In the genomic region with DNA sequence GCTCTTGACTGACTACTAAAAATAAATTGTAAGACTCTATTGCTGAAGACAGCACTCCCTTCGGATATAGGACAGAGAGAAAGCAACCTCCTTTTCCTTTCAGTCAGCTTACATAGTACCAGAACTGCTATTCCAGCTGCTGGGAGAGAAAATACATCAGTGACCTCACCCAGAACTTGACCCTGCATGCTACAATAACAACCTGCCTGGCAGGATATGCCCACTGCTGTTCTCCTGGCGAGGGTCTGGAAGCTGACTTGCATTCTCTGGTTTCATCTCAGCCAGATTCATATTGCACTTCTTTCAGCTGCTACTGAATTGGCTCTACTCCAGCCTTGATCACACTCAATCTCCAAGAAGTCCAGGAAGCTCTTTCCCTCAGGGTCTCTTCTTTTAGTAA, we compare ENCODE assay signal across 24 mouse cellular contexts.
DNase-seq lines count a peak whose midpoint lies in the region; ATAC-seq lines count a peak whose summit lies in the region.
"Had no signal": no experiment of that assay in that cellular context is flagged by ENCODE, and none has a peak within 500 bp of the region (broad histone marks: within the 10 kb centered on the region; RNA-seq: fewer than 3 reads in every experiment).

No protein-coding gene starts in this region.

- no peaks in the 10 kb centered on the region for H3K36me3 ChIP-seq in heart, embryonic 14.5 days (ENCODE audit: control insufficient read depth, insufficient read depth, low read length)
- no peaks in the 10 kb centered on the region for H3K36me3 ChIP-seq in limb, embryonic 13.5 days
- H3K36me3 ChIP-seq in limb, embryonic 10.5 days: no peaks in the 10 kb centered on the region
- H3K36me3 ChIP-seq: embryonic facial prominence, embryonic 13.5 days; hindbrain, embryonic 13.5 days; lung, embryonic 15.5 days had no signal

- ATAC-seq in heart, embryonic 14.5 days (ENCODE audit: insufficient number of reproducible peaks, insufficient read depth, low FRiP score, low read depth): no peak
- ATAC-seq in limb, embryonic 13.5 days (ENCODE audit: low FRiP score, low read depth): peak; percentile 36; the same call in 1 of the 2 replicates
- no peak for ATAC-seq in cerebellum, adult (ENCODE audit: insufficient number of reproducible peaks, low FRiP score, low TSS enrichment)
- ATAC-seq: forebrain, embryonic 16.5 days; intestine, postnatal 0 days had no signal

- H3K27me3 ChIP-seq in heart, embryonic 14.5 days (ENCODE audit: control insufficient read depth, insufficient read depth, low read length): no peaks in the 10 kb centered on the region
- H3K27me3 ChIP-seq in limb, embryonic 13.5 days: no peaks in the 10 kb centered on the region; the same call in 1 of the 2 replicates
- no peaks in the 10 kb centered on the region for H3K27me3 ChIP-seq in limb, embryonic 10.5 days (ENCODE audit: low read depth, poor library complexity, severe bottlenecking)
- H3K27me3 ChIP-seq: embryonic facial prominence, embryonic 13.5 days; hindbrain, embryonic 13.5 days; lung, embryonic 15.5 days had no signal

- H3K4me2 ChIP-seq in heart, embryonic 14.5 days (ENCODE audit: low read length): peak overlapping the region; percentile 29
- no peak overlapping the region for H3K4me2 ChIP-seq in limb, embryonic 13.5 days (replicated peaks)
- H3K4me2 ChIP-seq: embryonic facial prominence, embryonic 13.5 days; hindbrain, embryonic 13.5 days; liver, embryonic 11.5 days; lung, embryonic 15.5 days; midbrain, embryonic 11.5 days had no signal

- H3K27ac ChIP-seq in heart, embryonic 14.5 days (replicated peaks in 1 of 2; ENCODE audit: control insufficient read depth in 1 of 2, insufficient read depth in 1 of 2, low read depth in 2 of 2, low read length in 2 of 2): peak overlapping the region; percentile 24 to 29; a peak in 1 of 4 replicates
- no peak overlapping the region for H3K27ac ChIP-seq in limb, embryonic 13.5 days
- no peak overlapping the region for H3K27ac ChIP-seq in limb, embryonic 10.5 days
- H3K27ac ChIP-seq: embryonic facial prominence, embryonic 13.5 days; hindbrain, embryonic 13.5 days; lung, embryonic 15.5 days had no signal

- H3K4me1 ChIP-seq in heart, embryonic 14.5 days (ENCODE audit: control insufficient read depth in 2 of 2, insufficient read depth in 2 of 2, low read length in 2 of 2): peaks cover 3 to 7% of the 10 kb centered on the region in 2 experiments; a peak in 3 of 4 replicates
- no peaks in the 10 kb centered on the region for H3K4me1 ChIP-seq in limb, embryonic 13.5 days
- no peaks in the 10 kb centered on the region for H3K4me1 ChIP-seq in limb, embryonic 10.5 days
- H3K4me1 ChIP-seq: embryonic facial prominence, embryonic 13.5 days; hindbrain, embryonic 13.5 days; lung, embryonic 15.5 days had no signal

- no peaks in the 10 kb centered on the region for H3K9me3 ChIP-seq in heart, embryonic 14.5 days (ENCODE audit: control insufficient read depth, low read length)
- no peaks in the 10 kb centered on the region for H3K9me3 ChIP-seq in limb, embryonic 13.5 days
- no peaks in the 10 kb centered on the region for H3K9me3 ChIP-seq in limb, embryonic 10.5 days (replicated peaks)
- H3K9me3 ChIP-seq: embryonic facial prominence, embryonic 13.5 days; hindbrain, embryonic 13.5 days; lung, embryonic 15.5 days had no signal

- 14% methylated on average over 2 of the region's 2 CpGs for WGBS in heart, embryonic 14.5 days
- 60% methylated on average over 2 of the region's 2 CpGs for WGBS in limb, embryonic 13.5 days
- WGBS in limb, embryonic 10.5 days: 78% methylated on average over 2 of the region's 2 CpGs

- H3K9ac ChIP-seq in heart, embryonic 14.5 days (ENCODE audit: low read length): no peak overlapping the region
- H3K9ac ChIP-seq in limb, embryonic 13.5 days: no peak overlapping the region
- H3K9ac ChIP-seq: embryonic facial prominence, embryonic 13.5 days; hindbrain, embryonic 13.5 days; lung, embryonic 15.5 days had no signal

- no peak overlapping the region for H3K4me3 ChIP-seq in heart, embryonic 14.5 days (ENCODE audit: control insufficient read depth in 1 of 2, insufficient read depth in 1 of 2, low read depth in 1 of 2, low read length in 2 of 2)
- no peak overlapping the region for H3K4me3 ChIP-seq in limb, embryonic 13.5 days
- H3K4me3 ChIP-seq in limb, embryonic 10.5 days: no peak overlapping the region
- H3K4me3 ChIP-seq: embryonic facial prominence, embryonic 13.5 days; erythroblast, embryonic 14.5 days; hindbrain, embryonic 13.5 days; lung, embryonic 15.5 days had no signal

- intact Hi-C loops in gastrocnemius, postnatal 14 days (cut with DNase I; ENCODE audit: low total_unique reads): no loop called here
- intact Hi-C loops in gastrocnemius, postnatal 36 days (cut with DNase I): no loop called here

- peak; percentile 5 for DNase-seq in gastrocnemius, postnatal 14 days
- DNase-seq in gastrocnemius, postnatal 36 days: no peak
- no peak for DNase-seq in heart, adult 11 months
- no peak for DNase-seq in limb, embryonic 10.5 days (ENCODE audit: low spot score)
- DNase-seq: adrenal gland, postnatal 25 days; B cell, adult 2 months; cerebellum, adult 18-20 months; kidney, adult 9 months; kidney, postnatal 10 days; layer of hippocampus, adult 9-11 months; retina, postnatal 1 day; right cerebral cortex, postnatal 14 days; thymus, postnatal 4 days had no signal

Comparison
In these comparisons a context has a peak if more than half of its experiments do, and no peak if none do; other contexts are left out.
1. H3K27ac ChIP-seq: peak in heart, embryonic 14.5 days (2 of 2); none in limb, embryonic 13.5 days (single experiment) and limb, embryonic 10.5 days (single experiment).